Mouse (Mus musculus) heart, embryonic 16.5 days (tissue): Measurements from ENCODE around the gene P3h4. TPM values are rescaled to one million over a fixed set of nuclear protein-coding genes. Genes with fewer than 3 reads are reported as not detected.
A peak's percentile ranks its signal among the peaks of the same experiment; 100 is the strongest.

ENCODE experiments used
- ATAC-seq: fragments of 200-750 bp; cut with Nextera tagmentation; replicated peaks from 2 replicates; pipeline ENCODE4 v1.8.0; 2017; ENCODE audit warnings: moderate number of reproducible peaks; ENCODE audit not compliant: insufficient read depth, low FRiP score; ENCODE audit errors: extremely low read depth
- H3K27ac ChIP-seq: fragments of 300-500 bp; sonication (generic); 2 replicates; pipeline ENCODE4 v1.5.1; 2014; ENCODE audit warnings: mild to moderate bottlenecking, low read length, control low read depth, moderate library complexity
- H3K27me3 ChIP-seq: fragments of 300-500 bp; sonication (generic); 2 replicates; pipeline ENCODE4 v1.6.1; 2014; ENCODE audit warnings: low read length, mixed read lengths; ENCODE audit not compliant: control insufficient read depth, insufficient read depth
- H3K36me3 ChIP-seq: fragments of 300-500 bp; sonication (generic); 2 replicates; pipeline ENCODE4 v1.6.1; 2014; ENCODE audit not compliant: control insufficient read depth, insufficient read depth
- H3K4me1 ChIP-seq: fragments of 300-500 bp; sonication (generic); 2 replicates; pipeline ENCODE4 v1.6.1; 2014; ENCODE audit warnings: low read length, mixed read lengths; ENCODE audit not compliant: control insufficient read depth, insufficient read depth
- H3K4me2 ChIP-seq: fragments of 300-500 bp; sonication (generic); 2 replicates; pipeline ENCODE4 v1.6.1; 2014; ENCODE audit warnings: low read depth, mild to moderate bottlenecking, control low read depth, low read length
- H3K4me3 ChIP-seq: fragments of 300-500 bp; sonication (generic); 2 replicates; pipeline ENCODE4 v1.5.1; 2014; ENCODE audit warnings: mild to moderate bottlenecking, control low read depth, low read length
- H3K9ac ChIP-seq: fragments of 300-500 bp; sonication (generic); 2 replicates; pipeline ENCODE4 v1.6.1; 2014; ENCODE audit warnings: low read length, control low read depth
- H3K9me3 ChIP-seq: fragments of 300-500 bp; sonication (generic); replicated peaks from 2 replicates; pipeline ENCODE4 v1.6.1; 2016; ENCODE audit warnings: low read length; ENCODE audit not compliant: control insufficient read depth
- WGBS: fragments of 180-500 bp; shearing (Covaris S2); extraction: QIAGEN DNeasy Blood & Tissue Kit; methylation state at CpG from one replicate; pipeline ENCODE4 v1.1.7; 2014; 5-methylcytosine and 5-hydroxymethylcytosine counted together
- polyA plus RNA-seq: library from polyadenylated mRNA; unstranded; fragments of >200 nt; fragmentation: Nextera tagmentation; extraction: Ambion mirVana; gene quantifications from 2 replicates; pipeline ENCODE4 v1.2.1, GENCODE M21; 2015

P3h4 gene
- polyA plus RNA-seq, result 50.8 and 52.6 TPM in 2 replicates

DNA sequence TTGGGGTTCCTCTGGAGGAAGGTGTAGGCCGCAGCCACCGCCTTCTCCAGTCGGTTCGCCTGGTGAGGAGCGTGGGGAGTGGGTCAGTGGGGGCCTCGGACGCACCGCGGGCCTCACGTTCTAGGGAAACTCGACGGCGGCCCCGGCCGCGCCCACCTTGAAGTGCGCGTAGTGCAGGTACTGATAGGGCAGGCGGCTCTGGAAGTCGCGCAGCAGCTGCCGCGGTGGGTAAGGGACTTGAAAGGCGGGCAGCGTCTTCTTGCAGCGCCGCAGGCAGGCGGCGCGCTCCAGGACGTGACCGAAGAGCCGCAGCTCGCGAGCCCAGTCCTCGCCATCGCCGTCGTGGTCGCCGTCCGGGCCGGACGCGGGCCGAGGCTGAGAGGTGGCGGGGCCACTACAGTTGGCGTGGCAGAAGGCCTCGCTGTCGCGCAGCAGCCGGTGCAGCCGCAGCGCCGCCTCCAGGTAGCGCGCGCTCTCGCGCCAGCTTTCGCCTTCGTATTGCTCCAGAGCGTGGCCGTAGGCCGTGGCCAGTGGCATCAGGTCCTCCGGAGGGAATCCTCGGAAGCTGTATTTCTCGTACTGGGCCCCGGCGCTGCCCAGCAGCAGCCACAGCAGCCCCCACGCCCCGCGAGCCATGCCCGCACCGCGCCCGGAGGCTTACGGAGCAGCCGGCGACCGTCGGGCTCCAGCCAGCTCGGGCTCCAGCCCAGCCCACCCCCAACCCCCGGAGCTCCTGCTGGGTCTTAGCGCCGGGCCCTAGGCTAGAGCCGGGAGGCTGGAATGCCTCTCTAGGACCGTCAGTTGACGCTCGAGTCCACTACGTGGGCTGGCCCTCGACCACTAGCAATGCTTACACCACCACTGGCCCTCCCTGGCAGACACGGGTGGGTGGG is at the start of gene P3h4:
Gene P3h4 (minus strand): TSS at position 816 of the 893 bp plus-strand sequence.
- Histone ChIP-seq H3K9me3 (no peaks in the 10 kb centered on the region), H3K4me3 (peak within 1 kb of the TSS; percentile 60), H3K9ac (peak within 1 kb of the TSS; percentile 74), H3K4me1 (peaks cover 26% of the 10 kb centered on the region), H3K36me3 (peaks cover 3% of the 10 kb centered on the region), H3K27ac (peak within 1 kb of the TSS; percentile 95), H3K4me2 (peak within 1 kb of the TSS; percentile 87), H3K27me3 (no peaks in the 10 kb centered on the region)
- 1% methylated on average over 93 of the region's 93 CpGs for WGBS
- ATAC-seq, result peak; percentile 92

DNA sequence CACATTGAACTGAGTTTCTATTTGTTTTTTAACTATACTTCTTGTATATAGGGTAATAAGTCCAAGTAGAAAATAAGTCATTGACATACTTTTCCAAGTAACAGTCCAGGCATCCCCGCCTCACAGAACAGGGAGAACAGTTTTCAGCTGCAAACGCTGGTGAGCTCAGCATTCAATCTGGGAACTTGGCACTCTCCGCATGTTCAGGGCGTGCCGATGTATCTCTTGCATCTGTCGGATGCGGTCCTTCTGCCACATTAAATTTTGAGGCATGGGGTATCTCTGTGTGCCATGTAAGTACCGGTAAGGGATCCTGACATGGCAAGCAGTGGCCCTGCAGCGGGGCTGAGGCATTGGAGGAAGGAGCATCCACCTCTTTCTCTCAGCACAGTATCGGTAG is 48.1 kb upstream of the P3h4 start:
- H3K4me3 ChIP-seq, result no peak overlapping the region
- H3K4me1 ChIP-seq, result no peaks in the 10 kb centered on the region
- H3K27ac ChIP-seq, result no peak overlapping the region
- no peaks in the 10 kb centered on the region for H3K27me3 ChIP-seq
- no peak overlapping the region for H3K4me2 ChIP-seq
- peaks cover 16% of the 10 kb centered on the region for H3K36me3 ChIP-seq
- H3K9me3 ChIP-seq, result no peaks in the 10 kb centered on the region
- no peak for ATAC-seq
- WGBS, result 94% methylated on average over 10 of the region's 10 CpGs
- H3K9ac ChIP-seq, result no peak overlapping the region

GRCm38 (mm10) chr11:100457711-100458110 is 43.1 kb upstream of the P3h4 start:
- no peak for ATAC-seq
- 73% methylated on average over 5 of the region's 5 CpGs for WGBS
- Histone ChIP-seq H3K4me2 (no peak overlapping the region), H3K27me3 (no peaks in the 10 kb centered on the region), H3K9ac (no peak overlapping the region), H3K4me1 (no peaks in the 10 kb centered on the region), H3K4me3 (no peak overlapping the region), H3K27ac (no peak overlapping the region), H3K9me3 (no peaks in the 10 kb centered on the region), H3K36me3 (peaks cover 9% of the 10 kb centered on the region)

- Histone ChIP-seq H3K4me1 (no peaks in the 10 kb centered on the region), H3K27me3 (no peaks in the 10 kb centered on the region), H3K4me2 (no peak overlapping the region), H3K4me3 (no peak overlapping the region), H3K9me3 (no peaks in the 10 kb centered on the region), H3K36me3 (peaks cover 7% of the 10 kb centered on the region), H3K27ac (no peak overlapping the region), H3K9ac (no peak overlapping the region)
- no peak for ATAC-seq
- WGBS, result 77% methylated on average over 4 of the region's 4 CpGs
Measured at GRCm38 (mm10) chr11:100457247-100457646, 42.6 kb upstream of the P3h4 start.

DNA sequence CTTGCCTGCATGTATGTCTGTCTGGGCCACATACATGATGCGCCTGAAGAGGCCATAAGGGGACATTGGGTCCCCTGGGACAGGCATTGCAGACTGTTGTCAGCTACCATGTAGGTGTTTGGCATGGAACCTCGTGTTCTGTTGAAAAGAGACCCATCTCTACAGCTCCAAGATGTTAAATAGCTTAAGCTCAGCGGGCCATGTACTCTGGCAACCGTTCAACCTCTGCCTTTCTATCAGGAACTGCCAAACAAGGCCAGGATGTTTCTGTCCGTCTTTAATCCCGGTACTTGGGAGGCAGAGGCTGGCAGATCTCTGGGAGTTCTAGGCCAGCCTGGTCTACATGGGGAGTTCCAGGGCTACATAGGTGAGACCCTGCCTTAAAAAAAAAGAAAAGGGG is 28.0 kb upstream of the P3h4 start:
- Histone ChIP-seq H3K4me3 (no peak overlapping the region), H3K36me3 (no peaks in the 10 kb centered on the region; the same call in 1 of the 2 replicates), H3K27ac (no peak overlapping the region), H3K4me2 (no peak overlapping the region), H3K9me3 (no peaks in the 10 kb centered on the region), H3K9ac (no peak overlapping the region), H3K4me1 (peaks cover 15% of the 10 kb centered on the region), H3K27me3 (no peaks in the 10 kb centered on the region)
- no peak for ATAC-seq
- WGBS, result 77% methylated on average over 6 of the region's 6 CpGs

DNA sequence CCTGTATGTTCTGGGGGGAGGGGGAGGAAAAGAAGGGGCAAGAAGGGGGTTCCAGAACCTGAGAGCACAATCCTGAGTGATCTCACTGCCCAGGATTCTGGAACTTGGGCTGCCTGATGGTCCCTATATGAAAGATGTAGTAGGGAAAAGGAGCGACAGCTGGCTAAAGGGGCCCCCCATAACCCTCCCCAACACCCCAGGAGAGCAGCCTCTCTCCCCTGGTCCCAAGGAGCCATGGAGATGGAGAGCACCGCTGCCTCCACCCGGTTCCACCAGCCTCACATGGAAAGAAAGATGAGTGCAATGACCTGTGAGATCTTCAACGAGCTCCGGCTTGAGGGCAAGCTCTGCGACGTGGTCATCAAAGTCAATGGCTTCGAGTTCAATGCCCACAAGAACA is 27.2 kb upstream of the P3h4 start, which contains the start of the genes Nt5c3b and Klhl10:
Gene Nt5c3b (minus strand): TSS at position 12 of the 400 bp plus-strand sequence.
Gene Klhl10 (plus strand): TSS at position 121 of the 400 bp plus-strand sequence.
- Histone ChIP-seq H3K4me3 (peak within 1 kb of the TSS; percentile 91), H3K4me1 (peaks cover 15% of the 10 kb centered on the region), H3K27me3 (no peaks in the 10 kb centered on the region), H3K27ac (peak within 1 kb of the TSS; percentile 61), H3K9me3 (no peaks in the 10 kb centered on the region), H3K9ac (peak within 1 kb of the TSS; percentile 95), H3K4me2 (peak within 1 kb of the TSS; percentile 75), H3K36me3 (peaks cover 7% of the 10 kb centered on the region)
- ATAC-seq, result no peak
- 81% methylated on average over 8 of the region's 8 CpGs for WGBS

DNA sequence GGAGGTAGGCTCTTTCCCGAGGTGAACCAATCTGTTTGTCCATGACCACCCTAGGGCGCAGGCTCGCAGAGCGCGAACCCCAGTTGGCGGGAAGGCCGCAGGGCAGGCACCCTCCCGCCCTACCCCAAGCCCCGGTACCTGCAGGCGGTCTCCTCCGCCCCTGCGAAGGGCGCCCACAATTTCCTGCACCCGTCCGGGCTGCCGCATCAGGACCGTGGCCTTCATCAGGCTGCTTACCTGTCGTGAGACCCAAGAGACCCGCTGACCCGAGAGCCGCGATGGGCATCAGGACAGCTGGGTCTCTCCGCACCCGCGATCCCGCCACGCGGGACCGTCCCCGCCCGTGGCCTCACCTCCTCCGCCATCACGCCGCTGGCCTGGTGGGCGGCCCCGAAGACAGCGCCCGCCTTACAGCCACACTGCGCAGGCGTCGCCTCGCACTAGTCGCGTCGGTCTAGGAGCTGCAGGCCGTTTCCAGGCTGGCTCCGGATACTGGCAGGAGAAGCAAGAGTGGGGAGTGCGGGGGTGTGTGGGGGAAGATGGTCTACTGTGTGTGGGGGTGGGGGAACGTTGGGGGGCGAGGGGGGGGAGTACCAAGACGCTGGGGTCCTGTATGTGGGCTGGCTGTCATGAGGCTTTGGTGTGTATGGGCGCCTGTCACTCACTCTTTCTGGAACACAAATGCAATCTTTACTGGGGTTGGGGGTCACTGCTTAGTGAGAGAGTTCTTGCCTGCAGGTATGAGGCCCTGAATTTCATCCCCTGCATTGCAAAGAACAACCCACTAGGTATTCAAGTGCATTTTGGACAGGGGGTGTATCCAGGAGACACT is 26.3 kb upstream of the P3h4 start:
- Histone ChIP-seq H3K9ac (peak overlapping the region; percentile 95), H3K36me3 (peaks cover 10% of the 10 kb centered on the region), H3K4me3 (peak overlapping the region; percentile 91), H3K9me3 (no peaks in the 10 kb centered on the region), H3K4me1 (peaks cover 15% of the 10 kb centered on the region), H3K27me3 (no peaks in the 10 kb centered on the region), H3K4me2 (peak overlapping the region; percentile 75), H3K27ac (peak overlapping the region; percentile 61)
- 1% methylated on average over 52 of the region's 52 CpGs for WGBS
- peak; percentile 96 for ATAC-seq

DNA sequence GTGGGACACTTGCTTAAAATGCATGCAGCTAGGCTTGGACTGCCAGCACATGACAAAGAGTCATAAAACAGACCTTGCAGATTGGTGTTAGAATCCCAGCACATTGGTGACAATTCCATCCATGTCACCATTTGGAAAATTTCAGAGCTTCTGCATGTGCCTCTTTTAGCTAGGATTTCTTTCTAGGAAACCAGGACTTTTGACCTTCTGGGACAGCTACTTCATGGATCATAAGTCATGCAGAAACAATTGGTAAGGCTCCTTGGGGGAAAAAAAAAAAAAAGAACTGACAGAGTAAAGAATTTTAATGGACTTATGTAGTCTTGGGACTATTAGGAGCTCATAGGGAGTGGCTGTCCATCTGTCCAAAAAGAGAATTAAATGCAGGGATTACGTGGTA is 23.3 kb upstream of the P3h4 start:
- Histone ChIP-seq H3K36me3 (peaks cover 12% of the 10 kb centered on the region), H3K9ac (no peak overlapping the region), H3K27ac (no peak overlapping the region), H3K27me3 (no peaks in the 10 kb centered on the region), H3K4me2 (no peak overlapping the region), H3K4me3 (no peak overlapping the region), H3K9me3 (no peaks in the 10 kb centered on the region), H3K4me1 (peaks cover 15% of the 10 kb centered on the region)
- ATAC-seq, result no peak
- WGBS, result 85% methylated on average over 1 of the region's 1 CpGs
